Mouse (Mus musculus) urinary bladder, postnatal 0 days (tissue): Measurements from ENCODE around the gene Ociad2. TPM values are rescaled to one million over a fixed set of nuclear protein-coding genes. Genes with fewer than 3 reads are reported as not detected.

Experiments
- polyA plus RNA-seq: library from polyadenylated mRNA; unstranded; fragments of >200 nt; fragmentation: Nextera tagmentation; extraction: Ambion mirVana; gene quantifications from 2 replicates; pipeline ENCODE4 v1.2.1, GENCODE M21; 2015

Gene Ociad2
- 39.5 and 51.5 TPM in 2 replicates for polyA plus RNA-seq

GRCm38 (mm10) chr5:73340723-73341235, at the start of gene Ociad2:
TSS of gene Ociad2 (minus strand) at chr5:73341028.

DNA sequence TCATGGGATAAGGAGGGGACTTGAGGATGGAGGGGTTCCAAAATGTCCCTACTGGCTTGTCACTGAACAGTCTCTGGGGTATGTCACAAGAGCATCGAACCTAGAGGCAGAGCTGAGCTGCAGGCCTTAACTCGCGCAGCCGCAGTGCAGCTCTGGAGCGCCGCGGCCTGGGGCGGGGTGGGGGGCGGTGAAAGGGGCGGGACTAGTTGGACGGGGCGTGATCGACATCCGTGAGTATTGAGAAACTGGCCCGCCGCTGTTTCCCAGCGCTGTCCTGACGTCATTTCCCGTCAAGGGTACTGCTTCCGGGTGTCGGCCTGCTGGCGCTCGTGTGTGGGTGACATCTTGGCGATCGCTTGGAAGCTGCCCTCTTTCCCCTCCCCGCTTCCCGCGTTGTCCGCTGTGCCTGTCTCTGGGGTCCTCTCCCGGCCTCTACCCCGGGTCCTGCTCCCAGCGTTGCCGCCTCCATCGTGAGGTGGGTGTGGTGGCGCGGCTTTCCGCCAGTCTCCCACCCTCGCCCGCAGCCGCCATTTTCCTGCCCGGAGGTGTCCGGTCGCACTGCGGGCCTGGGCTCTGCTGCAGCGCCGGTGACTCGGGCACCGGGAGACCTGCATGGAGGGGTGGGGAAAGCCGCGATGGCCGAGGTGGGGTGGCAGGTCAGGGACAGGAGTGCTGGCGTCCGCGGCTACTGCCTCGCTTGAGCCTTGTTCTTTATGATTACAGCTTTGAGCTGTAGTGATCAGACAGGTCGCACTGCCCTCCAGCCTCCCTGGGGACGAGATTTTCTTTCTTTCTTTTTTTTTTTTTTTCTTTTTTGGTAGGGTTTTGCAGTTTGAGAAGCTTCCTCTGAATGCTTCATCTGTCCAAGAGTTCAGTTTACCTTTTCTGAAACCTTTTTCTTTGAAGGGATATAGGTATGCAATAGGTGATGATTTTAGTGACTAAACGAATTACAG, 48.0 kb downstream of the Ociad2 start, which contains the start of gene Ociad1:
Gene Ociad1 (plus strand): TSS at position 283 of the 956 bp plus-strand sequence.

Other genes starting within 250 kb of the Ociad2 start
- 14.4 and 17.9 TPM in 2 replicates for gene Fryl, start 84.4 kb downstream of the Ociad2 start, polyA plus RNA-seq
- 209 and 210 TPM in 2 replicates for gene Ociad1, start 48.2 kb downstream of the Ociad2 start, polyA plus RNA-seq
- gene Cwh43, start 65.0 kb upstream of the Ociad2 start, polyA plus RNA-seq, result 0.23 and 0.28 TPM in 2 replicates
- gene Dcun1d4, start 140.0 kb upstream of the Ociad2 start, polyA plus RNA-seq, result 9.6 and 13.3 TPM in 2 replicates